Mouse (Mus musculus) heart, adult 2 months (tissue): ENCODE data around the gene Kdm4b. TPM values are rescaled to one million over a fixed set of nuclear protein-coding genes. Genes with fewer than 3 reads are reported as not detected.

ENCODE experiments used
- DNase-seq, 2 experiments: peaks; one replicate each; pipeline ENCODE4 v3.0.0; 2021
- H3K27ac ChIP-seq: fragments of 200-600 bp; 2 replicates; pipeline ENCODE4 v1.8.1; 2022
- H3K27me3 ChIP-seq: fragments of 200-500 bp; 2 replicates; pipeline ENCODE4 v1.6.1; 2012; ENCODE audit warnings: mild to moderate bottlenecking, low read length, inconsistent platforms, mixed read lengths; ENCODE audit not compliant: control insufficient read depth, insufficient read depth
- H3K36me3 ChIP-seq: fragments of 200-500 bp; 2 replicates; pipeline ENCODE4 v1.6.1; 2012; ENCODE audit warnings: low read length, inconsistent platforms; ENCODE audit not compliant: control insufficient read depth, insufficient read depth
- H3K4me1 ChIP-seq: fragments of 200-500 bp; 2 replicates; pipeline ENCODE4 v1.6.1; 2011; ENCODE audit warnings: low read length; ENCODE audit not compliant: control insufficient read depth, insufficient read depth
- H3K4me3 ChIP-seq: fragments of 200-600 bp; 2 replicates; pipeline ENCODE4 v1.8.1; 2022
- H3K79me2 ChIP-seq: fragments of 200-500 bp; replicated peaks from 2 replicates; pipeline ENCODE4 v1.6.1; 2012; ENCODE audit warnings: mild to moderate bottlenecking, inconsistent platforms, low read length, moderate library complexity, mixed read lengths; ENCODE audit not compliant: control insufficient read depth, insufficient read depth
- H3K9ac ChIP-seq: fragments of 200-500 bp; 2 replicates; pipeline ENCODE4 v1.6.1; 2012; ENCODE audit warnings: low read depth, mild to moderate bottlenecking, control low read depth, inconsistent platforms, low read length, mixed read lengths
- CTCF ChIP-seq: fragments of 200-600 bp; IDR thresholded peaks from 2 replicates; pipeline ENCODE4 v1.8.1; 2022; ENCODE audit warnings: antibody characterized with exemption, mild to moderate bottlenecking, moderate library complexity
- EP300 ChIP-seq: fragments of 200-500 bp; IDR thresholded peaks from 2 replicates; pipeline ENCODE4 v1.6.1; 2011; ENCODE audit warnings: low read depth, low read length, control low read depth; ENCODE audit not compliant: insufficient read depth
- POLR2A ChIP-seq: fragments of 200-500 bp; IDR thresholded peaks from 2 replicates; pipeline ENCODE4 v1.6.1; 2011; ENCODE audit warnings: mild to moderate bottlenecking, low read depth, low read length, control low read depth; ENCODE audit not compliant: insufficient read depth
- WGBS: fragments of 180-500 bp; shearing (Covaris S2); methylation state at CpG from one replicate; pipeline ENCODE4 v1.1.7; 2018; 5-methylcytosine and 5-hydroxymethylcytosine counted together
- intact Hi-C: fragments of 180-260 bp; cut with DNase I; formaldehyde crosslinking; loops from one replicate; pipeline ENCODE4 v1.15.1; 2025
- microRNA-seq, 2 experiments: library from miRNA; unstranded; fragments of <30 nt; microRNA quantifications; one replicate each; pipeline ENCODE4 v1.2.0; 2021
- polyA plus RNA-seq: library from polyadenylated mRNA; depleted of rRNA; stranded (reverse); fragments of >200 nt; gene quantifications from 2 replicates; pipeline ENCODE4 v1.2.3, GENCODE M21; 2012; rRNA removed
- total RNA-seq, 2 experiments: library from RNA; stranded (reverse); gene quantifications; 2 replicates each; pipeline ENCODE4 v1.2.3; 2021

The Kdm4b gene
- total and polyA plus RNA-seq, 3 experiments = 23.0 to 36.1 (median 26.2) TPM

DNA sequence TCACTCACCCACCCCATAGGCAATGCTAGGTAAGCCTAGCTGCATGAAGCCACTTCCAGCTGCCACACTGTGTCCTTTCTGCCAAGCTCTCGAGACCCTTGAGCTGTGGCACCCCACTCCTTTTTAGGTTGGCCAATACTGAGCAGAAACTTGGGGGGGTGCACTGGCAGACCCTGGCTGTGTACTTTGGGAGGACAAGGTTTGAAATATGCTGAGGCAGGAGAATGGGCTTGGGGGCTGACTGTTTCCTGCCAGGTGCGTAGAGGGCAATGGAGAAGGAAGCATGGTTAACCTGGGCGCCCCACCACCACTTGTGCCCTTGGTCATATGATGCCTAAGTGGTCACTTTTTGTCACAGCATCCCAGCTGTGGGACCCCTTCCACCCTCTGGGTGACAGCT lies 118.9 kb downstream of the Kdm4b start:
- Histone ChIP-seq H3K27ac (no peak overlapping the region), H3K4me1 (no peaks in the 10 kb centered on the region), H3K36me3 (no peaks in the 10 kb centered on the region), H3K27me3 (no peaks in the 10 kb centered on the region), H3K79me2 (no peaks in the 10 kb centered on the region), H3K4me3 (no peak overlapping the region), H3K9ac (no peak overlapping the region)
- intact Hi-C loops = no loop called here
- WGBS = 98% methylated on average over 3 of the region's 3 CpGs
- no peak for DNase-seq
- TF ChIP-seq CTCF = no peak
- no peak for TF ChIP-seq POLR2A
- no peak for TF ChIP-seq EP300

DNA sequence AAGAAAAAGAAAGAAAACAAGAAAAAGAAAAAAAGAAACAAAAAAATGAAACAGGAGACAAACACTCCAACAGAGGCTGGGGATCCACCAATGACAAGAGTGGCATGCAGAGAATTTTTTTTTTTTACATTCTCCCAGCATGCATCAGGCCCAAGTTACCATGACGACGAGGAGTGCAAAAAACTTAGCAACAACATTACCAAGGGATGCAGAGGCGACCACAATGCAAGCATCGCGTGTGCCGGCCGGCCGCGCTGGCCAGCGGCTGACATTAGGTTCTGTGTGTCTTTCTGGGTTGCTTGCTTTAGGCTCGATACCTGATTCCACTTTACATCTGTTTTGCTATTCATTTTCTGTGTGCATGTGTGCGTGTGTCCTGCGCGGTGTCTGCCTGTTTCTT lies 119.5 kb downstream of the Kdm4b start:
- H3K27ac ChIP-seq = no peak overlapping the region
- 84% methylated on average over 14 of the region's 14 CpGs for WGBS
- no peak for TF ChIP-seq EP300
- no peak for TF ChIP-seq POLR2A
- TF ChIP-seq CTCF = no peak
- H3K4me3 ChIP-seq = no peak overlapping the region
- no peaks in the 10 kb centered on the region for H3K4me1 ChIP-seq
- intact Hi-C loops = no loop called here
- H3K36me3 ChIP-seq = no peaks in the 10 kb centered on the region
- H3K27me3 ChIP-seq = no peaks in the 10 kb centered on the region
- H3K9ac ChIP-seq = no peak overlapping the region
- no peak for DNase-seq
- no peaks in the 10 kb centered on the region for H3K79me2 ChIP-seq

DNA sequence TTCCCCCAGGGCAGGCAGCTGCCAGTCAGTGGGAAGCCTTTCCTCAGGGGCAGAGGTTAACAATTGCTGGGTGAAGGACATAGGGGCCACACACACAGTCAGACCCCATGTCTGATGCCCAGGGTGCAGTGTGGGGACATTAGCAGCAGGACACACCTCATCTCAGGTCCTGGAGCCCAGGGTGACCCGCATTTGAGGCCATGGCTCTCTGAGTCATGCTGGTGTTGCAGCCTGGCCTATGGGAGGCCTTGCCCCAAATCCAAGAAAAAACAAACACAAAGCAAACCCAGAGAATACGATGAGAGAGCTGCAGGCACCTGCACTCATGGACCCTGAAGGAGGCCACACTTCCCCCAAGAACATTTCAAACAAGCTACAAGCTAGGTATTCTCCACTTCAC lies 121.9 kb downstream of the Kdm4b start:
- TF ChIP-seq EP300 (no peak), CTCF (no peak), POLR2A (no peak)
- intact Hi-C loops = no loop called here
- no peaks in the 10 kb centered on the region for H3K27me3 ChIP-seq
- H3K79me2 ChIP-seq = no peaks in the 10 kb centered on the region
- DNase-seq = no peak
- 88% methylated on average over 2 of the region's 2 CpGs for WGBS
- H3K27ac ChIP-seq = no peak overlapping the region
- no peak overlapping the region for H3K9ac ChIP-seq
- H3K4me3 ChIP-seq = no peak overlapping the region
- H3K36me3 ChIP-seq = no peaks in the 10 kb centered on the region
- no peaks in the 10 kb centered on the region; the same call in 1 of the 2 replicates for H3K4me1 ChIP-seq

Small RNA genes lying within 50 kb of the gene (microRNA-seq; reads per million reads assigned to microRNA genes)
- gene Mir6977 = 0 reads per million in 2 experiments

Other genes with a start within 250 kb of the Kdm4b start
- gene Hdgfl2, start 246.4 kb upstream of the Kdm4b start, total RNA-seq = 10 to 100 TPM; 32.5 to 35.0 TPM
- 30.2 and 31.5 TPM in 2 replicates for gene Hdgfl2, start 246.4 kb upstream of the Kdm4b start, polyA plus RNA-seq
- 100 to 1,000 TPM; 151 to 170 TPM for gene Plin4, start 216.3 kb upstream of the Kdm4b start, total RNA-seq
- gene Plin4, start 216.3 kb upstream of the Kdm4b start, polyA plus RNA-seq = 114 and 167 TPM in 2 replicates
- gene Plin5, start 208.5 kb upstream of the Kdm4b start, total RNA-seq = 100 to 1,000 TPM; 159 to 160 TPM
- gene Plin5, start 208.5 kb upstream of the Kdm4b start, polyA plus RNA-seq = 112 and 170 TPM in 2 replicates
- 10 to 100 TPM; 57.0 to 74.6 TPM for gene Lrg1, start 204.1 kb upstream of the Kdm4b start, total RNA-seq
- 38.2 and 77.7 TPM in 2 replicates for gene Lrg1, start 204.1 kb upstream of the Kdm4b start, polyA plus RNA-seq
- gene Sema6b, start 185.7 kb upstream of the Kdm4b start, total RNA-seq = 10 to 100 TPM in 1 of 2 experiments, 1 to 10 TPM in 1; 8.9 to 12.6 TPM
- 5.3 and 8.6 TPM in 2 replicates for gene Sema6b, start 185.7 kb upstream of the Kdm4b start, polyA plus RNA-seq
- 1 to 10 TPM; 1.1 to 1.7 TPM for gene Tnfaip8l1, start 163.6 kb upstream of the Kdm4b start, total RNA-seq
- 3.6 and 4.5 TPM in 2 replicates for gene Tnfaip8l1, start 163.6 kb upstream of the Kdm4b start, polyA plus RNA-seq
- gene Mydgf, start 142.1 kb upstream of the Kdm4b start, total RNA-seq = 10 to 100 TPM; 25.4 to 28.3 TPM
- 26.0 and 29.1 TPM in 2 replicates for gene Mydgf, start 142.1 kb upstream of the Kdm4b start, polyA plus RNA-seq
- gene Dpp9, start 107.2 kb upstream of the Kdm4b start, total RNA-seq = 10 to 100 TPM; 40.4 to 41.4 TPM
- 38.6 and 43.4 TPM in 2 replicates for gene Dpp9, start 107.2 kb upstream of the Kdm4b start, polyA plus RNA-seq
- 100 to 1,000 TPM; 108 to 124 TPM for gene Fem1a, start 69.3 kb upstream of the Kdm4b start, total RNA-seq
- gene Fem1a, start 69.3 kb upstream of the Kdm4b start, polyA plus RNA-seq = 81.5 and 104 TPM in 2 replicates
- 1 to 10 TPM; 8.0 TPM for gene Ticam1, start 49.3 kb upstream of the Kdm4b start, total RNA-seq
- 16.8 and 18.0 TPM in 2 replicates for gene Ticam1, start 49.3 kb upstream of the Kdm4b start, polyA plus RNA-seq
- gene Plin3, start 33.2 kb upstream of the Kdm4b start, total RNA-seq = 100 to 1,000 TPM; 160 to 221 TPM
- 65.6 and 66.2 TPM in 2 replicates for gene Plin3, start 33.2 kb upstream of the Kdm4b start, polyA plus RNA-seq
- gene Arrdc5, start 25.8 kb upstream of the Kdm4b start, total RNA-seq = not detected
- 0.32 TPM in 1 of 2 replicates, not detected in the other for gene Arrdc5, start 25.8 kb upstream of the Kdm4b start, polyA plus RNA-seq
- 1 to 10 TPM; 2.0 to 2.4 TPM for gene Uhrf1, start 22.7 kb upstream of the Kdm4b start, total RNA-seq
- gene Uhrf1, start 22.7 kb upstream of the Kdm4b start, polyA plus RNA-seq = 0.85 and 1.2 TPM in 2 replicates
- 10 to 100 TPM; 41.7 to 47.5 TPM for gene Ptprs, start 150.4 kb downstream of the Kdm4b start, total RNA-seq
- gene Ptprs, start 150.4 kb downstream of the Kdm4b start, polyA plus RNA-seq = 86.8 and 91.1 TPM in 2 replicates
- not detected for gene Znrf4, start 186.4 kb downstream of the Kdm4b start, total RNA-seq
- gene Znrf4, start 186.4 kb downstream of the Kdm4b start, polyA plus RNA-seq = 0.29 and 0.64 TPM in 2 replicates
- gene Gm20219, start 228.3 kb downstream of the Kdm4b start, total RNA-seq = under 1 TPM; 0.34 to 0.39 TPM
- 1.00 and 1.7 TPM in 2 replicates for gene Gm20219, start 228.3 kb downstream of the Kdm4b start, polyA plus RNA-seq